Mouse (Mus musculus): ENCODE data around the gene Ckap2l. TPM values are rescaled to one million over a fixed set of nuclear protein-coding genes. Genes with fewer than 3 reads are reported as not detected.

Ckap2l gene
- polyA plus RNA-seq, 1 experiment from 2014 or later: 13.2 TPM

- DNase-seq: no peak
- ATAC-seq: no peak
- H3K4me3 ChIP-seq (ENCODE audit: low read depth, low read length): no peak overlapping the region
- H3K9me3 ChIP-seq (ENCODE audit: low read length): peaks cover 4% of the 10 kb centered on the region
- no peak for TF ChIP-seq CTCF (IDR thresholded peaks at IDR 0.05; ENCODE audit: low read depth)
- 71% methylated on average over 3 of the region's 3 CpGs for WGBS (ENCODE audit: insufficient replicate concordance)
- H3K27me3 ChIP-seq (ENCODE audit: insufficient read depth, low read length): no peaks in the 10 kb centered on the region
- no peaks in the 10 kb centered on the region for H3K4me1 ChIP-seq (ENCODE audit: insufficient read depth)
- no peak overlapping the region for H3K9ac ChIP-seq (replicated peaks)
- no peak overlapping the region for H3K4me2 ChIP-seq (ENCODE audit: low read depth, low read length)
- H3K27ac ChIP-seq (ENCODE audit: low read depth): no peak overlapping the region
- no peaks in the 10 kb centered on the region for H3K36me3 ChIP-seq (replicated peaks; ENCODE audit: insufficient read depth, low read length)
Measured at GRCm38 (mm10) chr2:129324216-129324615, 27.2 kb upstream of the Ckap2l start.

GRCm38 (mm10) chr2:129322117-129322635 lies 25.2 kb upstream of the Ckap2l start:
- WGBS (ENCODE audit: insufficient replicate concordance): 31% methylated on average over 1 of the region's 1 CpGs
- Histone ChIP-seq H3K9ac (replicated peaks) (no peak overlapping the region), H3K4me1 (ENCODE audit: insufficient read depth) (no peaks in the 10 kb centered on the region), H3K27me3 (ENCODE audit: insufficient read depth, low read length) (no peaks in the 10 kb centered on the region), H3K9me3 (ENCODE audit: low read length) (peaks cover 4% of the 10 kb centered on the region), H3K4me3 (ENCODE audit: low read depth, low read length) (no peak overlapping the region), H3K4me2 (ENCODE audit: low read depth, low read length) (no peak overlapping the region), H3K27ac (ENCODE audit: low read depth) (no peak overlapping the region), H3K36me3 (replicated peaks; ENCODE audit: insufficient read depth, low read length) (no peaks in the 10 kb centered on the region)
- DNase-seq: no peak
- no peak for ATAC-seq
- TF ChIP-seq CTCF (IDR thresholded peaks at IDR 0.05; ENCODE audit: low read depth): no peak
- TF ChIP-seq EP300 (IDR thresholded peaks at IDR 0.05; ENCODE audit: low read depth): no peak

GRCm38 (mm10) chr2:129320033-129320605 lies 23.1 kb upstream of the Ckap2l start:
- Histone ChIP-seq H3K36me3 (replicated peaks; ENCODE audit: insufficient read depth, low read length) (no peaks in the 10 kb centered on the region), H3K9me3 (ENCODE audit: low read length) (no peaks in the 10 kb centered on the region), H3K27me3 (ENCODE audit: insufficient read depth, low read length) (no peaks in the 10 kb centered on the region), H3K9ac (replicated peaks) (no peak overlapping the region), H3K4me3 (ENCODE audit: low read depth, low read length) (no peak overlapping the region), H3K4me1 (ENCODE audit: insufficient read depth) (no peaks in the 10 kb centered on the region), H3K27ac (ENCODE audit: low read depth) (no peak overlapping the region), H3K4me2 (ENCODE audit: low read depth, low read length) (no peak overlapping the region)
- 46% methylated on average over 8 of the region's 8 CpGs for WGBS (ENCODE audit: insufficient replicate concordance)
- TF ChIP-seq CTCF (IDR thresholded peaks at IDR 0.05; ENCODE audit: low read depth) (no peak), EP300 (IDR thresholded peaks at IDR 0.05; ENCODE audit: low read depth) (no peak)
- ATAC-seq (no peak), DNase-seq (no peak)

GRCm38 (mm10) chr2:129315831-129316230 lies 18.8 kb upstream of the Ckap2l start:
- WGBS (ENCODE audit: insufficient replicate concordance): 53% methylated on average over 4 of the region's 4 CpGs
- TF ChIP-seq CTCF (IDR thresholded peaks at IDR 0.05; ENCODE audit: low read depth): no peak
- TF ChIP-seq EP300 (IDR thresholded peaks at IDR 0.05; ENCODE audit: low read depth): no peak
- ATAC-seq (peak; percentile 36; the same call in 1 of the 2 replicates), DNase-seq (no peak)
- Histone ChIP-seq H3K27ac (ENCODE audit: low read depth) (no peak overlapping the region), H3K9ac (replicated peaks) (no peak overlapping the region), H3K4me3 (ENCODE audit: low read depth, low read length) (no peak overlapping the region), H3K4me2 (ENCODE audit: low read depth, low read length) (no peak overlapping the region), H3K4me1 (ENCODE audit: insufficient read depth) (peaks cover 4% of the 10 kb centered on the region), H3K27me3 (ENCODE audit: insufficient read depth, low read length) (no peaks in the 10 kb centered on the region), H3K9me3 (ENCODE audit: low read length) (no peaks in the 10 kb centered on the region), H3K36me3 (replicated peaks; ENCODE audit: insufficient read depth, low read length) (no peaks in the 10 kb centered on the region)

- Histone ChIP-seq H3K4me1 (ENCODE audit: insufficient read depth) (peaks cover 4% of the 10 kb centered on the region), H3K9ac (replicated peaks) (no peak overlapping the region), H3K9me3 (ENCODE audit: low read length) (no peaks in the 10 kb centered on the region), H3K36me3 (replicated peaks; ENCODE audit: insufficient read depth, low read length) (no peaks in the 10 kb centered on the region), H3K27ac (ENCODE audit: low read depth) (no peak overlapping the region), H3K4me2 (ENCODE audit: low read depth, low read length) (no peak overlapping the region), H3K27me3 (ENCODE audit: insufficient read depth, low read length) (no peaks in the 10 kb centered on the region), H3K4me3 (ENCODE audit: low read depth, low read length) (no peak overlapping the region)
- no peak for DNase-seq
- 63% methylated on average over 6 of the region's 6 CpGs for WGBS (ENCODE audit: insufficient replicate concordance)
- TF ChIP-seq EP300 (IDR thresholded peaks at IDR 0.05; ENCODE audit: low read depth) (no peak), CTCF (IDR thresholded peaks at IDR 0.05; ENCODE audit: low read depth) (no peak)
- ATAC-seq: no peak
Measured at GRCm38 (mm10) chr2:129314880-129315279, 17.9 kb upstream of the Ckap2l start.

- DNase-seq (no peak), ATAC-seq (no peak)
- 44% methylated on average over 1 of the region's 1 CpGs for WGBS (ENCODE audit: insufficient replicate concordance)
Measured at GRCm38 (mm10) chr2:129313934-129314333, 16.9 kb upstream of the Ckap2l start.

More at GRCm38 (mm10) chr2:129313934-129314333, 16.9 kb upstream of the Ckap2l start:
- Histone ChIP-seq H3K9me3 (ENCODE audit: low read length) (no peaks in the 10 kb centered on the region), H3K9ac (replicated peaks) (no peak overlapping the region), H3K27ac (ENCODE audit: low read depth) (no peak overlapping the region), H3K4me1 (ENCODE audit: insufficient read depth) (peaks cover 4% of the 10 kb centered on the region), H3K4me3 (ENCODE audit: low read depth, low read length) (no peak overlapping the region), H3K4me2 (ENCODE audit: low read depth, low read length) (no peak overlapping the region), H3K36me3 (replicated peaks; ENCODE audit: insufficient read depth, low read length) (no peaks in the 10 kb centered on the region), H3K27me3 (ENCODE audit: insufficient read depth, low read length) (no peaks in the 10 kb centered on the region)
- no peak for TF ChIP-seq CTCF (IDR thresholded peaks at IDR 0.05; ENCODE audit: low read depth)
- TF ChIP-seq EP300 (IDR thresholded peaks at IDR 0.05; ENCODE audit: low read depth): no peak

All from liver, postnatal 0 days (tissue).